Mouse (Mus musculus) kidney, adult 2 months (tissue): ENCODE measurements around the gene Ptger2.

ENCODE experiments used
- CTCF ChIP-seq: fragments of 200-500 bp; conservative IDR thresholded peaks from 2 replicates; pipeline ENCODE4 v1.5.1; 2011; ENCODE audit warnings: low read depth, mild to moderate bottlenecking, control low read depth, low read length, moderate library complexity, mixed read lengths; ENCODE audit not compliant: insufficient read depth, insufficient read length
- POLR2A ChIP-seq: fragments of 200-500 bp; IDR thresholded peaks from one replicate; pipeline ENCODE4 v1.6.1; 2011; ENCODE audit warnings: low read depth, low read length, control low read depth

GRCm38 (mm10) chr14:44988456-44989016 is 541 bp downstream of the Ptger2 start:
- no peak for TF ChIP-seq CTCF
- TF ChIP-seq POLR2A, result no peak
